Mouse (Mus musculus) intestine, postnatal 0 days (tissue): Measurements from ENCODE around the gene Notch2. TPM values are rescaled to one million over a fixed set of nuclear protein-coding genes. Genes with fewer than 3 reads are reported as not detected.
A peak's percentile ranks its signal among the peaks of the same experiment; 100 is the strongest.

ENCODE experiments used
- ATAC-seq: fragments of 200-750 bp; cut with Nextera tagmentation; 2 replicates; pipeline ENCODE4 v1.8.0; 2017; ENCODE audit warnings: mild to moderate bottlenecking, moderate TSS enrichment, moderate library complexity
- H3K27ac ChIP-seq: fragments of 300-500 bp; sonication (generic); 2 replicates; pipeline ENCODE4 v1.5.1; 2014; ENCODE audit warnings: mild to moderate bottlenecking, low read depth, low read length, moderate library complexity
- H3K27me3 ChIP-seq: fragments of 300-500 bp; sonication (generic); replicated peaks from 2 replicates; pipeline ENCODE4 v1.6.1; 2014; ENCODE audit warnings: low read length, mixed read lengths; ENCODE audit not compliant: control insufficient read depth, insufficient read depth
- H3K36me3 ChIP-seq: fragments of 300-500 bp; sonication (generic); 2 replicates; pipeline ENCODE4 v1.6.1; 2014; ENCODE audit warnings: mild to moderate bottlenecking, moderate library complexity; ENCODE audit not compliant: control insufficient read depth, insufficient read depth
- H3K4me1 ChIP-seq: fragments of 300-500 bp; sonication (generic); replicated peaks from 2 replicates; pipeline ENCODE4 v1.6.1; 2014; ENCODE audit warnings: antibody characterized with exemption, low read length, mixed read lengths; ENCODE audit not compliant: control insufficient read depth, insufficient read depth
- H3K4me2 ChIP-seq: fragments of 300-500 bp; sonication (generic); replicated peaks from 2 replicates; pipeline ENCODE4 v1.6.1; 2014; ENCODE audit warnings: low read depth, mild to moderate bottlenecking, moderate library complexity
- H3K4me3 ChIP-seq: fragments of 300-500 bp; sonication (generic); 2 replicates; pipeline ENCODE4 v1.5.1; 2014; ENCODE audit warnings: low read depth, low read length
- H3K9ac ChIP-seq: fragments of 300-500 bp; sonication (generic); 2 replicates; pipeline ENCODE4 v1.6.1; 2014; ENCODE audit warnings: mild to moderate bottlenecking, low read depth, low read length
- H3K9me3 ChIP-seq: fragments of 300-500 bp; sonication (generic); 2 replicates; pipeline ENCODE4 v1.6.1; 2016; ENCODE audit warnings: mixed run types; ENCODE audit not compliant: control insufficient read depth
- CTCF ChIP-seq: sonication (generic); IDR thresholded peaks from 2 replicates; pipeline ENCODE4 v1.5.1; 2016; ENCODE audit warnings: low read depth, mild to moderate bottlenecking, control low read depth, antibody characterized with exemption, moderate library complexity
- WGBS: fragments of 180-500 bp; shearing (Covaris S2); extraction: QIAGEN DNeasy Blood & Tissue Kit; methylation state at CpG from one replicate; pipeline ENCODE4 v1.1.7; 2014; 5-methylcytosine and 5-hydroxymethylcytosine counted together
- polyA plus RNA-seq: library from polyadenylated mRNA; unstranded; fragments of >200 nt; fragmentation: Nextera tagmentation; extraction: Ambion mirVana; gene quantifications from 2 replicates; pipeline ENCODE4 v1.2.1, GENCODE M21; 2015

The Notch2 gene
- polyA plus RNA-seq, 1 experiment from 2014 or later = 4.9 TPM

GRCm38 (mm10) chr3:98158646-98159045 lies 145.3 kb downstream of the Notch2 start:
- H3K36me3 ChIP-seq = no peaks in the 10 kb centered on the region
- no peaks in the 10 kb centered on the region for H3K9me3 ChIP-seq
- H3K4me2 ChIP-seq = no peak overlapping the region
- no peak overlapping the region for H3K27ac ChIP-seq
- 78% methylated on average over 4 of the region's 4 CpGs for WGBS
- H3K9ac ChIP-seq = no peak overlapping the region
- H3K4me3 ChIP-seq = no peak overlapping the region
- no peaks in the 10 kb centered on the region for H3K27me3 ChIP-seq
- H3K4me1 ChIP-seq = no peaks in the 10 kb centered on the region
- no peak for TF ChIP-seq CTCF
- no peak for ATAC-seq

GRCm38 (mm10) chr3:98159289-98159688 lies 146.0 kb downstream of the Notch2 start:
- Histone ChIP-seq H3K27ac (no peak overlapping the region), H3K4me1 (no peaks in the 10 kb centered on the region), H3K36me3 (no peaks in the 10 kb centered on the region), H3K9me3 (no peaks in the 10 kb centered on the region), H3K4me2 (no peak overlapping the region), H3K27me3 (no peaks in the 10 kb centered on the region), H3K9ac (no peak overlapping the region), H3K4me3 (no peak overlapping the region)
- TF ChIP-seq CTCF = no peak
- WGBS = 28% methylated on average over 4 of the region's 4 CpGs
- ATAC-seq = no peak

- TF ChIP-seq CTCF = no peak
- H3K27ac ChIP-seq = no peak within 1 kb of the TSS
- H3K36me3 ChIP-seq = no peaks in the 10 kb centered on the region
- no peaks in the 10 kb centered on the region for H3K9me3 ChIP-seq
- H3K4me1 ChIP-seq = no peaks in the 10 kb centered on the region
- H3K4me3 ChIP-seq = no peak within 1 kb of the TSS
- H3K4me2 ChIP-seq = no peak within 1 kb of the TSS
- WGBS = 83% methylated on average over 17 of the region's 17 CpGs
- no peaks in the 10 kb centered on the region for H3K27me3 ChIP-seq
- ATAC-seq = no peak
- no peak within 1 kb of the TSS for H3K9ac ChIP-seq
Measured at GRCm38 (mm10) chr3:98160330-98160729, 147.0 kb downstream of the Notch2 start, which contains the start of gene Adam30. Gene Adam30, plus strand, starts transcription at chr3:98160630.

DNA sequence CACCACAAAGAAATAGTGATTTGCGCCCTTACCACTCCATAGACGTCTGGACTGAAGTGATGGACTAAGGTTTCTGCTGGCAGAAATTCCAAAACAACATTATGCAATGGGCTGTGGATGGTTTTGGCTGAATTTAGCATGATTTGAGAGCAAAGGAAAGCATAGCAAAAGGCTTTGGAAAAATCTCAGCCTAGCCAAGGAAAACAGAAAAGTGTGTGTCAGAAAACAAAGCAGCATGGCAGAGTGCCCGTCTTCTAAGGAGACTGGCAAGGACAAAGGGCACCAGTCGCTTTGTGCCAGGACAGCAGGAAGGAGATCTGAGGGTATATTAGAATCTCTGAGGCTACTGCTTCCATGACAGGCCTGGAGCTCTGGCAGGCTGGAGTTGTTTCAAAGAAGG lies 165.0 kb downstream of the Notch2 start:
- H3K4me2 ChIP-seq = no peak overlapping the region
- no peaks in the 10 kb centered on the region for H3K4me1 ChIP-seq
- no peaks in the 10 kb centered on the region for H3K27me3 ChIP-seq
- no peak for ATAC-seq
- H3K36me3 ChIP-seq = no peaks in the 10 kb centered on the region
- WGBS = 83% methylated on average over 4 of the region's 4 CpGs
- no peak overlapping the region for H3K4me3 ChIP-seq
- TF ChIP-seq CTCF = no peak
- no peak overlapping the region for H3K27ac ChIP-seq
- no peak overlapping the region for H3K9ac ChIP-seq
- no peaks in the 10 kb centered on the region for H3K9me3 ChIP-seq

GRCm38 (mm10) chr3:98180805-98181204 lies 167.5 kb downstream of the Notch2 start:
- Histone ChIP-seq H3K9ac (no peak overlapping the region), H3K27ac (no peak overlapping the region), H3K4me2 (no peak overlapping the region), H3K9me3 (no peaks in the 10 kb centered on the region), H3K4me1 (no peaks in the 10 kb centered on the region), H3K27me3 (no peaks in the 10 kb centered on the region), H3K36me3 (no peaks in the 10 kb centered on the region), H3K4me3 (no peak overlapping the region)
- WGBS = 24% methylated on average over 7 of the region's 7 CpGs
- peak; percentile 91 for TF ChIP-seq CTCF
- no peak for ATAC-seq

- Histone ChIP-seq H3K4me3 (no peak overlapping the region), H3K9me3 (no peaks in the 10 kb centered on the region), H3K9ac (no peak overlapping the region), H3K27me3 (no peaks in the 10 kb centered on the region), H3K36me3 (no peaks in the 10 kb centered on the region), H3K4me2 (no peak overlapping the region), H3K27ac (no peak overlapping the region), H3K4me1 (no peaks in the 10 kb centered on the region)
- no peak for ATAC-seq
- 62% methylated on average over 10 of the region's 10 CpGs for WGBS
- no peak for TF ChIP-seq CTCF
Measured at GRCm38 (mm10) chr3:98185163-98185714, 171.9 kb downstream of the Notch2 start.

- peak; percentile 98 for ATAC-seq
- WGBS = 41% methylated on average over 3 of the region's 3 CpGs
- Histone ChIP-seq H3K9ac (no peak overlapping the region), H3K36me3 (no peaks in the 10 kb centered on the region), H3K27me3 (no peaks in the 10 kb centered on the region), H3K4me2 (no peak overlapping the region), H3K4me3 (no peak overlapping the region), H3K27ac (no peak overlapping the region; the same call in 1 of the 2 replicates), H3K4me1 (no peaks in the 10 kb centered on the region), H3K9me3 (no peaks in the 10 kb centered on the region)
- no peak for TF ChIP-seq CTCF
Measured at GRCm38 (mm10) chr3:98187777-98188176, 174.4 kb downstream of the Notch2 start.
